Mouse (Mus musculus) intestine, postnatal 0 days (tissue): Measurements from ENCODE around the gene Elf3. TPM values are rescaled to one million over a fixed set of nuclear protein-coding genes. Genes with fewer than 3 reads are reported as not detected.

Experiments
- ATAC-seq: fragments of 200-750 bp; cut with Nextera tagmentation; 2 replicates; pipeline ENCODE4 v1.8.0; 2017; ENCODE audit warnings: mild to moderate bottlenecking, moderate TSS enrichment, moderate library complexity
- H3K27ac ChIP-seq: fragments of 300-500 bp; sonication (generic); 2 replicates; pipeline ENCODE4 v1.5.1; 2014; ENCODE audit warnings: mild to moderate bottlenecking, low read depth, low read length, moderate library complexity
- H3K27me3 ChIP-seq: fragments of 300-500 bp; sonication (generic); replicated peaks from 2 replicates; pipeline ENCODE4 v1.6.1; 2014; ENCODE audit warnings: low read length, mixed read lengths; ENCODE audit not compliant: control insufficient read depth, insufficient read depth
- H3K36me3 ChIP-seq: fragments of 300-500 bp; sonication (generic); 2 replicates; pipeline ENCODE4 v1.6.1; 2014; ENCODE audit warnings: mild to moderate bottlenecking, moderate library complexity; ENCODE audit not compliant: control insufficient read depth, insufficient read depth
- H3K4me1 ChIP-seq: fragments of 300-500 bp; sonication (generic); replicated peaks from 2 replicates; pipeline ENCODE4 v1.6.1; 2014; ENCODE audit warnings: antibody characterized with exemption, low read length, mixed read lengths; ENCODE audit not compliant: control insufficient read depth, insufficient read depth
- H3K4me2 ChIP-seq: fragments of 300-500 bp; sonication (generic); replicated peaks from 2 replicates; pipeline ENCODE4 v1.6.1; 2014; ENCODE audit warnings: low read depth, mild to moderate bottlenecking, moderate library complexity
- H3K4me3 ChIP-seq: fragments of 300-500 bp; sonication (generic); 2 replicates; pipeline ENCODE4 v1.5.1; 2014; ENCODE audit warnings: low read depth, low read length
- H3K9ac ChIP-seq: fragments of 300-500 bp; sonication (generic); 2 replicates; pipeline ENCODE4 v1.6.1; 2014; ENCODE audit warnings: mild to moderate bottlenecking, low read depth, low read length
- H3K9me3 ChIP-seq: fragments of 300-500 bp; sonication (generic); 2 replicates; pipeline ENCODE4 v1.6.1; 2016; ENCODE audit warnings: mixed run types; ENCODE audit not compliant: control insufficient read depth
- CTCF ChIP-seq: sonication (generic); IDR thresholded peaks from 2 replicates; pipeline ENCODE4 v1.5.1; 2016; ENCODE audit warnings: low read depth, mild to moderate bottlenecking, control low read depth, antibody characterized with exemption, moderate library complexity
- WGBS: fragments of 180-500 bp; shearing (Covaris S2); extraction: QIAGEN DNeasy Blood & Tissue Kit; methylation state at CpG from one replicate; pipeline ENCODE4 v1.1.7; 2014; 5-methylcytosine and 5-hydroxymethylcytosine counted together
- polyA plus RNA-seq: library from polyadenylated mRNA; unstranded; fragments of >200 nt; fragmentation: Nextera tagmentation; extraction: Ambion mirVana; gene quantifications from 2 replicates; pipeline ENCODE4 v1.2.1, GENCODE M21; 2015

Gene Elf3
- polyA plus RNA-seq, 1 experiment from 2014 or later = 164 TPM

- Histone ChIP-seq H3K4me2 (no peak overlapping the region), H3K36me3 (no peaks in the 10 kb centered on the region), H3K27me3 (no peaks in the 10 kb centered on the region), H3K27ac (no peak overlapping the region), H3K9me3 (no peaks in the 10 kb centered on the region), H3K4me1 (0 out of 2 replicates have a peak, but pooled peaks cover 11% of the 10 kb centered on the region), H3K4me3 (no peak overlapping the region), H3K9ac (no peak overlapping the region)
- 54% methylated on average over 9 of the region's 9 CpGs for WGBS
- no peak for TF ChIP-seq CTCF
- ATAC-seq = peak; percentile 64; the same call in 1 of the 2 replicates
Measured at GRCm38 (mm10) chr1:135213772-135214640, 44.4 kb downstream of the Elf3 start.

GRCm38 (mm10) chr1:135210421-135210820, 47.9 kb downstream of the Elf3 start:
- no peaks in the 10 kb centered on the region for H3K27me3 ChIP-seq
- no peak overlapping the region for H3K4me2 ChIP-seq
- H3K9me3 ChIP-seq = no peaks in the 10 kb centered on the region
- H3K4me1 ChIP-seq = 0 out of 2 replicates have a peak, but pooled peaks cover 7% of the 10 kb centered on the region
- WGBS = 27% methylated on average over 5 of the region's 5 CpGs
- no peak overlapping the region for H3K4me3 ChIP-seq
- no peak overlapping the region for H3K27ac ChIP-seq
- no peaks in the 10 kb centered on the region for H3K36me3 ChIP-seq
- H3K9ac ChIP-seq = no peak overlapping the region
- no peak for TF ChIP-seq CTCF
- no peak for ATAC-seq

GRCm38 (mm10) chr1:135208716-135209115, 49.7 kb downstream of the Elf3 start:
- ATAC-seq = peak; percentile 50
- H3K27ac ChIP-seq = no peak overlapping the region
- no peaks in the 10 kb centered on the region for H3K9me3 ChIP-seq
- H3K36me3 ChIP-seq = no peaks in the 10 kb centered on the region
- no peak overlapping the region for H3K9ac ChIP-seq
- no peak overlapping the region for H3K4me3 ChIP-seq
- H3K4me2 ChIP-seq = peak overlapping the region; percentile 3
- TF ChIP-seq CTCF = no peak
- 0 out of 2 replicates have a peak, but pooled peaks cover 7% of the 10 kb centered on the region for H3K4me1 ChIP-seq
- WGBS = 31% methylated on average over 9 of the region's 9 CpGs
- no peaks in the 10 kb centered on the region for H3K27me3 ChIP-seq

GRCm38 (mm10) chr1:135206586-135207339, 51.6 kb downstream of the Elf3 start:
- no peak for ATAC-seq
- Histone ChIP-seq H3K27me3 (no peaks in the 10 kb centered on the region), H3K4me1 (0 out of 2 replicates have a peak, but pooled peaks cover 7% of the 10 kb centered on the region), H3K36me3 (no peaks in the 10 kb centered on the region), H3K9me3 (no peaks in the 10 kb centered on the region), H3K9ac (no peak overlapping the region), H3K4me3 (no peak overlapping the region), H3K4me2 (no peak overlapping the region), H3K27ac (no peak overlapping the region)
- 84% methylated on average over 14 of the region's 14 CpGs for WGBS
- TF ChIP-seq CTCF = no peak

GRCm38 (mm10) chr1:135205257-135205656, 53.1 kb downstream of the Elf3 start:
- peak overlapping the region; percentile 54; the same call in 1 of the 2 replicates for H3K27ac ChIP-seq
- 30% methylated on average over 4 of the region's 4 CpGs for WGBS
- ATAC-seq = peak; percentile 35
- no peak overlapping the region for H3K4me3 ChIP-seq
- no peaks in the 10 kb centered on the region for H3K27me3 ChIP-seq
- no peak overlapping the region for H3K9ac ChIP-seq
- TF ChIP-seq CTCF = peak; percentile 44
- no peaks in the 10 kb centered on the region for H3K9me3 ChIP-seq
- H3K4me1 ChIP-seq = 0 out of 2 replicates have a peak, but pooled peaks cover 7% of the 10 kb centered on the region
- H3K36me3 ChIP-seq = no peaks in the 10 kb centered on the region
- peak overlapping the region; percentile 7; the same call in 1 of the 2 replicates for H3K4me2 ChIP-seq
